11 mouse cellular contexts compared by ENCODE assay signal in genomic region chr14:122336957-122337356, GRCm38 (mm10).
DNase-seq lines count a peak whose midpoint lies in the region.
"Had no signal": no experiment of that assay in that cellular context is flagged by ENCODE, and none has a peak within 500 bp of the region (broad histone marks: within the 10 kb centered on the region; RNA-seq: fewer than 3 reads in every experiment).

No protein-coding gene starts in this region.

- peak; percentile 6 to 12 for DNase-seq in heart, postnatal 10 days
- no peak for DNase-seq in heart, postnatal 36 days
- DNase-seq in 3T3-L1 (ENCODE audit: low read depth, low spot score) (peak; percentile 25), MN1 (ENCODE audit: low spot score) (peak; percentile 44)
- peak; percentile 71 to 78 for DNase-seq in cerebellum, postnatal 14 days
- DNase-seq in B cell, adult 2 months, result no peak
- no peak for DNase-seq in frontal cortex, adult 2 months (ENCODE audit: extremely low spot score in 1 of 2, low spot score in 1 of 2)
- no peak for DNase-seq in retina, embryonic 14.5 days (ENCODE audit: low spot score)
- DNase-seq: adrenal gland, adult 2 months; right cerebral cortex, postnatal 14 days; thymus, postnatal 25 days had no signal

- intact Hi-C loops in heart, postnatal 10 days (cut with DNase I), result no loop called here
- intact Hi-C loops in heart, postnatal 36 days (cut with DNase I), result no loop called here

Comparison
In these comparisons a context has a peak if more than half of its experiments do, and no peak if none do; other contexts are left out.
1. DNase-seq: peak in heart, postnatal 10 days (2 of 2), 3T3-L1 (single experiment), MN1 (single experiment) and cerebellum, postnatal 14 days (2 of 2); none in heart, postnatal 36 days (0 of 2), B cell, adult 2 months (0 of 2), frontal cortex, adult 2 months (0 of 2) and retina, embryonic 14.5 days (single experiment).